Mouse (Mus musculus): ENCODE results near the gene Specc1. TPM values are rescaled to one million over a fixed set of nuclear protein-coding genes. Genes with fewer than 3 reads are reported as not detected.
"Not testable (repeated sequence)": the region's sequence is repeated elsewhere in the genome, so short reads cannot be mapped to it uniquely, and the experiment has no call there.

Gene Specc1
- polyA plus RNA-seq, 1 experiment from 2014 or later: 8.0 TPM

DNA sequence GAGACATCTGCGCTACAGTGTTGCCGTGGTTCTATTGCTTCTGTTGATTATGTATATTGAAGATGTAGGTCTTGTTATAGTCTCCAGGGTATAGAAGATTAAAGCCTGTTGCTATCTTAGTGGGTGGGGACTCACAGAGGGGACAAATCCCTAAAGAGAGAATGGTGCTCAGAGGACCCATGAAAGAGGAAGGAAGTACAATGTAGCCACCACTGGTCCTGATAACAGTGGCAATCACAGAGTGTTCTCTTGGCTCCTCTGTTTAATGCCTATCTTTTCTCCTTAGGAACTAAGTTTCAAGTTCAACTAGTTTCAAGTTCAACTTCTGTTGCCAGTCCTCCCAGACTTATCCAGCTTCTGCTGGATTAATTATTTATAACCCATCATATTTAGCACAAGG lies 13.7 kb upstream of the Specc1 start:
- no peaks in the 10 kb centered on the region for H3K4me1 ChIP-seq (ENCODE audit: control insufficient read depth, insufficient read depth, low read length)
- H3K9me3 ChIP-seq (replicated peaks; ENCODE audit: control insufficient read depth, low read length, poor library complexity, severe bottlenecking): no peaks in the 10 kb centered on the region
- no peak overlapping the region for H3K27ac ChIP-seq (ENCODE audit: low read length)
- H3K36me3 ChIP-seq (ENCODE audit: control insufficient read depth, insufficient read depth, low read length): no peaks in the 10 kb centered on the region
- no peak overlapping the region for H3K4me2 ChIP-seq (ENCODE audit: low read length)
- no peak overlapping the region for H3K4me3 ChIP-seq (ENCODE audit: low read depth, low read length)
- ATAC-seq: no peak
- no peak overlapping the region for H3K9ac ChIP-seq (ENCODE audit: low read depth, low read length)
- WGBS: 85% methylated on average over 2 of the region's 2 CpGs
- no peaks in the 10 kb centered on the region for H3K27me3 ChIP-seq (ENCODE audit: control insufficient read depth, insufficient read depth, low read depth, low read length)

DNA sequence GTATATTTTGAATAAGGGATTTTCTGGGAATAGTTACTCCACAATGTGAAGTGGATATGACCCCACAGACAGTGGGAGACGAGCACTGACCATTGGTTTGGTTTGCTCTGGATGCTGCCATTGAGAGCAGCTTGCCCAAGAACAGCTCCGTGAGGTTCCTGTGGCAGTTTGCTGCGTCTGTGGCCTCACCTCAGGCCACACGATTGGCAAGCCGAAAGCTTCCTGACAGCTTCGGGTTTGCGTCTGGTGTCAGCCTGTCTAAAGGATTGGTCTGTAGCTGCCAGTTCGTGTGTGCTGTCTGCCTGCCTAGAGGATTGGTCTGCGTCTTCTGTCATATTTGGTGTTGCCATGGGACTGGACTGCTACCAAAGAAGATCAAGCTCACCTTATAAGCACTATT lies 12.1 kb upstream of the Specc1 start:
- 89% methylated on average over 9 of the region's 9 CpGs for WGBS
- H3K4me2 ChIP-seq (ENCODE audit: low read length): no peak overlapping the region
- no peak for ATAC-seq
- no peak overlapping the region for H3K27ac ChIP-seq (ENCODE audit: low read length)
- H3K36me3 ChIP-seq (ENCODE audit: control insufficient read depth, insufficient read depth, low read length): no peaks in the 10 kb centered on the region
- H3K9ac ChIP-seq (ENCODE audit: low read depth, low read length): no peak overlapping the region
- H3K27me3 ChIP-seq (ENCODE audit: control insufficient read depth, insufficient read depth, low read depth, low read length): no peaks in the 10 kb centered on the region
- H3K9me3 ChIP-seq (replicated peaks; ENCODE audit: control insufficient read depth, low read length, poor library complexity, severe bottlenecking): no peaks in the 10 kb centered on the region
- H3K4me1 ChIP-seq (ENCODE audit: control insufficient read depth, insufficient read depth, low read length): no peaks in the 10 kb centered on the region
- no peak overlapping the region for H3K4me3 ChIP-seq (ENCODE audit: low read depth, low read length)

DNA sequence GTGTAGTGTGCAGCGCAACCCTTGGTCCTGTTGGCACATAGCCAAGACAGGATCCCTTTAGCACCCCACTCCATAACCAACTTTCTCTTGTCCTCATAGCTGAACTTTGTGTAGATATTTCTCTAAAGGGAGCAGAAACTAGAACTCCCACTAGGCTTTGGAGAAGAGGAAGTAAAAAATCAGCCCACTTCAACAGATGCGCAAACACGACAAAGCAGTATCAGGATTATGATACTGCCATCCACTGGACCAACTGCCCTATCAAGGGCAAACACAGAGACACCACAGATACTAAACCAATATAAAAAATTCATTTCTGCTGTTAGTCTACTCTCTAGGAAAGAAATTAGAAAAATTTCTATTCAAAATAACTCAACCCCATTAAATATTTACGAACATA lies 10.0 kb upstream of the Specc1 start:
- Histone ChIP-seq H3K4me2 (ENCODE audit: low read length) (no peak overlapping the region), H3K27me3 (ENCODE audit: control insufficient read depth, insufficient read depth, low read depth, low read length) (no peaks in the 10 kb centered on the region), H3K4me1 (ENCODE audit: control insufficient read depth, insufficient read depth, low read length) (no peaks in the 10 kb centered on the region), H3K36me3 (ENCODE audit: control insufficient read depth, insufficient read depth, low read length) (no peaks in the 10 kb centered on the region), H3K4me3 (ENCODE audit: low read depth, low read length) (no peak overlapping the region), H3K9me3 (replicated peaks; ENCODE audit: control insufficient read depth, low read length, poor library complexity, severe bottlenecking) (no peaks in the 10 kb centered on the region), H3K27ac (ENCODE audit: low read length) (no peak overlapping the region), H3K9ac (ENCODE audit: low read depth, low read length) (no peak overlapping the region)
- no peak for ATAC-seq
- WGBS: 90% methylated on average over 4 of the region's 4 CpGs

DNA sequence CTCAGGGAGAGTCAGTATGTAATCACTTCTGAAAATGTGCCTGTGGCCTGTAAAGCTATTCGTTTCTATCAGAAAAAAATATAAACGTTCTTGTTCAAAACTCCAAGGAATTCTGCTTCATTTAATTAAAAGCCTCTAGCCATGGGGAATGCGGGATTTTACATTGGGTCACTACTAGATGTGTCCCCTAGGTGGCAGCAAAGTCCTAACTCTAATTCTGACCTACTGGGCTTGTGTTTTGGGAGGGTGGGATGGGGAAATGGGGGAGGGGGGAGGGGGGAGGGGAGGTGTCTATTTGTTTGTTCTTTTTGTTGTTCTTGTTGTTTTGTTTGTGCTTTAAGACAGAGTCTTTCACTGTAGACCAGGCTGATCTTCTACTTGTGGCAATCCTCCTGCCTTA lies 7.2 kb upstream of the Specc1 start:
- Histone ChIP-seq H3K4me2 (ENCODE audit: low read length) (no peak overlapping the region), H3K4me3 (ENCODE audit: low read depth, low read length) (no peak overlapping the region), H3K4me1 (ENCODE audit: control insufficient read depth, insufficient read depth, low read length) (no peaks in the 10 kb centered on the region), H3K27me3 (ENCODE audit: control insufficient read depth, insufficient read depth, low read depth, low read length) (no peaks in the 10 kb centered on the region), H3K9me3 (replicated peaks; ENCODE audit: control insufficient read depth, low read length, poor library complexity, severe bottlenecking) (no peaks in the 10 kb centered on the region), H3K9ac (ENCODE audit: low read depth, low read length) (no peak overlapping the region), H3K27ac (ENCODE audit: low read length) (no peak overlapping the region), H3K36me3 (ENCODE audit: control insufficient read depth, insufficient read depth, low read length) (no peaks in the 10 kb centered on the region)
- 1% methylated on average over 3 of the region's 3 CpGs for WGBS
- no peak for ATAC-seq

DNA sequence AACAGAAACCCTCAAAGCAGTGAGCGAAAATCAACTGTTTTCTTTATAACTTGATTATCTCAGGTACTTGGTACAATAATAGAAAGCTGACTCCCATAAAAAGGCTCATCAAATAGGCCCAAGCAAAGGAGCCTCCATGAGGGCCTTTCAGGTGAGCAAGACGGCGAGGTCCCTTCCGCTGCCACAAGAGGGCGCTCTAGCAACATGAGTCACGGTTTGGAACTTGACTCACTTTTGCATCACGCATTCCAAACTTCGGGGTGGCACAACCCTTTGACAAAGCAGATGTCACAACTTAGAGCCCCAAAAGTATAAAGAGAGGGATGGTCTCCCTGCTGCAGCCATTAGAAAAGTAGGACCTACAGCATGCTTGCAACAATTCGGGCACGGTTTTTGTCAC lies 5.9 kb upstream of the Specc1 start:
- Histone ChIP-seq H3K27ac (ENCODE audit: low read length) (no peak overlapping the region), H3K27me3 (ENCODE audit: control insufficient read depth, insufficient read depth, low read depth, low read length) (no peaks in the 10 kb centered on the region), H3K4me3 (ENCODE audit: low read depth, low read length) (no peak overlapping the region), H3K4me2 (ENCODE audit: low read length) (no peak overlapping the region), H3K36me3 (ENCODE audit: control insufficient read depth, insufficient read depth, low read length) (no peaks in the 10 kb centered on the region), H3K4me1 (ENCODE audit: control insufficient read depth, insufficient read depth, low read length) (no peaks in the 10 kb centered on the region), H3K9ac (ENCODE audit: low read depth, low read length) (no peak overlapping the region), H3K9me3 (replicated peaks; ENCODE audit: control insufficient read depth, low read length, poor library complexity, severe bottlenecking) (no peaks in the 10 kb centered on the region)
- WGBS: 17% methylated on average over 10 of the region's 10 CpGs
- no peak for ATAC-seq

DNA sequence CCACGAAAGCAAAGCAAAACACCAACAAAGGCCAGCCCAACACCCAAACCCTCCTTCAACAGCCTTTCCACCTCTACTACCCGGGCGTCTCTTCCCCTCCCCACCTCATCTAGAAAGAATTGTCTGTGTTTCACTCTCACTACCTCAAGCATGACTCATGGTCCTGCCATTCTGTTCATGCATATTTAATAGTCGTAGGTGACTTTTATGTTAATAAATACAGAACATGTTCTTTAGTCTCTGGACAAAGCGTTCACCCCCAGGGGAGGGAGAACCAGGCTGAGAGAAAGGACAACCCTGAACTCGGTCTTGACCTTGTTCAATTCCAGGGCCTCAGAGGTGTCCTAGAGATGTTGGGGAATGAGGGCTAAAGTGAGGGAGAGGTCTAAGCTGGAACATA lies 1.4 kb upstream of the Specc1 start:
- no peak overlapping the region for H3K4me2 ChIP-seq (ENCODE audit: low read length)
- H3K27ac ChIP-seq (ENCODE audit: low read length): no peak overlapping the region
- H3K4me3 ChIP-seq (ENCODE audit: low read depth, low read length): no peak overlapping the region
- no peaks in the 10 kb centered on the region for H3K9me3 ChIP-seq (replicated peaks; ENCODE audit: control insufficient read depth, low read length, poor library complexity, severe bottlenecking)
- no peak for ATAC-seq
- WGBS: 69% methylated on average over 6 of the region's 6 CpGs
- H3K4me1 ChIP-seq (ENCODE audit: control insufficient read depth, insufficient read depth, low read length): peaks cover 3% of the 10 kb centered on the region; the same call in 1 of the 2 replicates
- H3K27me3 ChIP-seq (ENCODE audit: control insufficient read depth, insufficient read depth, low read depth, low read length): no peaks in the 10 kb centered on the region
- H3K36me3 ChIP-seq (ENCODE audit: control insufficient read depth, insufficient read depth, low read length): no peaks in the 10 kb centered on the region
- no peak overlapping the region for H3K9ac ChIP-seq (ENCODE audit: low read depth, low read length)

DNA sequence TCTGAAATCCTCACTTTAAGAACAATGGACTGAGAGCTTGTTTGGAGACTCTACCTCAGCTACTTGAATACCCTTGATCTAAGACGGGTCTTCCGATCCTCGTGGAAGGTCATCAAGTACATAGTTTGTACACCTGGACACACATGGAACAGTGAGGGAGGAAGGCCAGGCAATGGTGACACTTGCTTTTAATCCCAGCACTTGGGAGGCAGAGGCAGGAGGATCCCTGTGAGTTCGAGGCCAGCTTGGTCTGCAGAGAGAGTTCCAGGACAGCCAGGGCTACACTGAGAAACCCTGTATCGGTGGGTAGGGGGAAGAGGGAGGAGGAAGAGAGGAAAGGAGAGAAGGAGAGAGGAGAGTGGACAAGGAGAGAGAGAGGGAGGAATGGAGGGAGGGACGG lies 612 bp upstream of the Specc1 start:
- Histone ChIP-seq H3K4me3 (ENCODE audit: low read depth, low read length) (no peak overlapping the region), H3K9ac (ENCODE audit: low read depth, low read length) (no peak overlapping the region), H3K27me3 (ENCODE audit: control insufficient read depth, insufficient read depth, low read depth, low read length) (no peaks in the 10 kb centered on the region), H3K27ac (ENCODE audit: low read length) (no peak overlapping the region), H3K4me1 (ENCODE audit: control insufficient read depth, insufficient read depth, low read length) (peaks cover 3% of the 10 kb centered on the region; the same call in 1 of the 2 replicates), H3K36me3 (ENCODE audit: control insufficient read depth, insufficient read depth, low read length) (no peaks in the 10 kb centered on the region), H3K4me2 (ENCODE audit: low read length) (no peak overlapping the region), H3K9me3 (replicated peaks; ENCODE audit: control insufficient read depth, low read length, poor library complexity, severe bottlenecking) (no peaks in the 10 kb centered on the region)
- no peak for ATAC-seq
- WGBS: 83% methylated on average over 6 of the region's 6 CpGs

DNA sequence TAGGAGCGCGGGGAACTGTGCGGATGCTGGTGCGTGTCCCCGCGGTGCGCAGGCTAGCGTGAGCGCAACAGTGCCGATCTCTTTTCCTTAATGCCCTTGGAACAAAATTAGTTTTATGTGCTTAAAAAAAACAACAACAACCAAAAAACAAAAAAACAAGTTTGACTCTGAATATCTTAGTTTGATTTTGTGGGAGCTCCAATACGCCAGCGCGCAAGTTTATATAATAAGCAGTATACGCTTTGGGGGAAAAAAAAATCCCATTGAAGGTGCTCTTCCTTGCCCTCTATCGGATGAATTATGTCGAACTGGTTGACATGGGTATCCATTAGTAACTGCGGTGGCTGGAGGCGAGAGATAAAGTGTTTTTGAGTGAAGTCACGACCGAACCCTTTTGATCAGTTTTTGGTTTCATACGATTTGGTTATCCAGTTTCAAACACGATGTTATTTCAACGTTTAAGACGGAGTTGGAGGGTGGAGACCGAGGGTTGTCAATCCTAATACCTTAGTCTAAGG lies 792 bp downstream of the Specc1 start:
- peak; percentile 44; the same call in 1 of the 2 replicates for ATAC-seq
- H3K27me3 ChIP-seq (ENCODE audit: control insufficient read depth, insufficient read depth, low read depth, low read length): no peaks in the 10 kb centered on the region
- H3K4me3 ChIP-seq (ENCODE audit: low read depth, low read length): peak overlapping the region; percentile 72
- H3K36me3 ChIP-seq (ENCODE audit: control insufficient read depth, insufficient read depth, low read length): no peaks in the 10 kb centered on the region
- H3K27ac ChIP-seq (ENCODE audit: low read length): no peak overlapping the region; the same call in 1 of the 2 replicates
- H3K4me1 ChIP-seq (ENCODE audit: control insufficient read depth, insufficient read depth, low read length): peaks cover 3% of the 10 kb centered on the region; the same call in 1 of the 2 replicates
- WGBS: 3% methylated on average over 25 of the region's 25 CpGs
- peak overlapping the region; percentile 71 for H3K9ac ChIP-seq (ENCODE audit: low read depth, low read length)
- peak overlapping the region; percentile 99 for H3K4me2 ChIP-seq (ENCODE audit: low read length)
- no peaks in the 10 kb centered on the region for H3K9me3 ChIP-seq (replicated peaks; ENCODE audit: control insufficient read depth, low read length, poor library complexity, severe bottlenecking)

DNA sequence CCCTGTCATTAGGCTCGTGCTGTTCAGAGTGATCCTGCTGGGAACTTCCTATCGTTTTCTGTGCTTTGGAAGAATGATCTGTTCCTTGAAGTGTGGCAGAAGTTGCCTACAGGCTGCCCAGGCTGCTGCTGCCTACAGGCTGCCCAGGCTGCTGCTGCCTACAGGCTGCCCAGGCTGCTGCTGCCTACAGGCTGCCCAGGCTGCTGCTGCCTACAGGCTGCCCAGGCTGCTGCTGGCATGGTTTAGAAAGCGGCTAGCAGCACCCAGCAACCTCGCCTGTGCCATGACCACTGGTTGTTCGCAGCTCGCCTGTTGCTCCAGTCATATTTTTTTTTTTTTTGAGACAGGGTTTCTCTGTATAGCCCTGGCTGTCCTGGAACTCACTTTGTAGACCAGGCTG lies 2.1 kb downstream of the Specc1 start:
- H3K27ac ChIP-seq (ENCODE audit: low read length); ATAC-seq; H3K36me3 ChIP-seq (ENCODE audit: control insufficient read depth, insufficient read depth, low read length); H3K4me1 ChIP-seq (ENCODE audit: control insufficient read depth, insufficient read depth, low read length); H3K4me2 ChIP-seq (ENCODE audit: low read length); H3K9ac ChIP-seq (ENCODE audit: low read depth, low read length); H3K9me3 ChIP-seq (replicated peaks; ENCODE audit: control insufficient read depth, low read length, poor library complexity, severe bottlenecking); H3K4me3 ChIP-seq (ENCODE audit: low read depth, low read length); H3K27me3 ChIP-seq (ENCODE audit: control insufficient read depth, insufficient read depth, low read depth, low read length): not testable (repeated sequence)
- 66% methylated on average over 6 of the region's 6 CpGs for WGBS

Measured in midbrain, embryonic 16.5 days (tissue).